Mouse (Mus musculus): ENCODE measurements at regions not wholly inside any gene's neighbourhood (a gene's known extent, or its start where the extent isn't known, plus 50 kb on each side); places are given as distances from the start of the nearest gene placed in this dataset.

DNA sequence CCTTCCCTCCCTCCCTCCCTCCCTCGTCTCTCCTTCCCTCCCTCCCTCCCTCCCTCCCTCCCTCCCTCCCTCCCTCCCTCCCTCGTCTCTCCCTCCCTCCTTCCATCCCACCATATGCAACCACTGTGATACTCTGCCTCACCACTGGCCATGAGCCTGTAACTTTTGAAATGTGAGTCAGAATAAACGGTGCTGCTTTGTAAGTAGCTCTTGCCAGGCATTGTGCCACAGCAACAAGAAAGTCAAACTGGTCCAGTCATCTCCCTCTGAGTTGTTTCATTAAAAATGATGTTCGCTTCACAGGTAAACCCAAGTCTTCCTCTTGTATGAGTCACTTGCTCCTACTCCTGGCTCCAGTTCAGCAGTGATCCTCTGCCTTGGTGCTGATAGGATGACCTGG, 85.1 kb upstream of the Otud4 start:
- Histone ChIP-seq H3K36me3 (ENCODE audit: control insufficient read depth, insufficient read depth) (no peaks in the 10 kb centered on the region), H3K4me3 (ENCODE audit: low read depth, low read length) (no peak overlapping the region), H3K4me1 (replicated peaks; ENCODE audit: control insufficient read depth, insufficient read depth, low read length) (no peaks in the 10 kb centered on the region), H3K27me3 (replicated peaks; ENCODE audit: control insufficient read depth, insufficient read depth, low read length) (no peaks in the 10 kb centered on the region), H3K9me3 (ENCODE audit: control insufficient read depth) (no peaks in the 10 kb centered on the region), H3K9ac (ENCODE audit: low read depth, low read length) (no peak overlapping the region), H3K4me2 (replicated peaks; ENCODE audit: low read depth) (no peak overlapping the region), H3K27ac (ENCODE audit: low read depth, low read length) (no peak overlapping the region)
- 81% methylated on average over 2 of the region's 4 CpGs for WGBS
- no peak for ATAC-seq
- TF ChIP-seq CTCF (IDR thresholded peaks at IDR 0.05; ENCODE audit: low read depth), result no peak

DNA sequence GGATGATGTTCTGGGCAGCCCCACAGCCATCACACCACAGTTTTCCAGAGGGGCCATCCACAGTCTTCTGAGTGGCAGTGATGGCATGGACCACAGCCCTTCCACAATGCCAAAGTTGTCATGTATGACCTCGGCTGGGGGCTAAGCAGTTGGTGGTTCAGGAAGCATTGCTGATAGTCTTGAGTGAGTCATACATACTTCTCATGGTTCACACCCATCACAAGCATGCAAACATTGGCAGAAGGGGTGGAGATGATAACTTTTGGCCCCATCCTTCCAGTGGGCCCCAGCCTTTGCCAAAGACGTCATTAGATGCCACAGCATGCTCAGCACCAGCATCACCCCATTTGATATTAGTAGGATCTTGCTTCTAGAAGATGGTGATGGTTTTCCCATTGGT, 89.3 kb upstream of the Otud4 start:
- H3K27me3 ChIP-seq (replicated peaks; ENCODE audit: control insufficient read depth, insufficient read depth, low read length), result no peaks in the 10 kb centered on the region
- WGBS, result 58% methylated on average over 2 of the region's 2 CpGs

DNA sequence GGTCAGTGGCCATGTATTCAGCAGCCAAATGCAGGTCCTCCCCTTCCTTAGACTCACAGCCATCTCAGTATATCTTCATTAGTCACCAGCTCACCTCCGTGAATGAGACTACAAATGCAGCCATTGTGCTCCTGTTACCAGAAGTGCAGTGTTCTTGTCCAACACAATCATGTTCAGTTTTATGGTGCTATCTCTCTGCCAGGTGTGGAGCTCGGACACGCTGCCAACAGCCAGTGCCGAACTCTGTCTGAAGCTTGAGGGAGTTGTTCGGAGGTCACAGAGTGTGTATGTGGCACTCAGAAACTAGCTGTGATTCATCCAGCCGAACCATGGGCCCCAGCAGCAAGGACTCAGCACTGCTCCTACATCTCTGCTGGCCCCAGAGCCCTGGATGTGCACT, 91.3 kb upstream of the Otud4 start:
- no peak overlapping the region for H3K4me2 ChIP-seq (replicated peaks; ENCODE audit: low read depth)
- H3K9me3 ChIP-seq (ENCODE audit: control insufficient read depth), result no peaks in the 10 kb centered on the region
- no peaks in the 10 kb centered on the region for H3K4me1 ChIP-seq (replicated peaks; ENCODE audit: control insufficient read depth, insufficient read depth, low read length)
- ATAC-seq, result no peak; the same call in 1 of the 2 replicates
- no peak overlapping the region for H3K9ac ChIP-seq (ENCODE audit: low read depth, low read length)
- no peak overlapping the region for H3K27ac ChIP-seq (ENCODE audit: low read depth, low read length)
- H3K4me3 ChIP-seq (ENCODE audit: low read depth, low read length), result no peak overlapping the region
- WGBS, result 62% methylated on average over 6 of the region's 6 CpGs
- H3K27me3 ChIP-seq (replicated peaks; ENCODE audit: control insufficient read depth, insufficient read depth, low read length), result no peaks in the 10 kb centered on the region
- TF ChIP-seq CTCF (IDR thresholded peaks at IDR 0.05; ENCODE audit: low read depth), result no peak
- H3K36me3 ChIP-seq (ENCODE audit: control insufficient read depth, insufficient read depth), result no peaks in the 10 kb centered on the region

More for the DNA sequence above, 89.3 kb upstream of the Otud4 start:
- H3K4me3 ChIP-seq (ENCODE audit: low read depth, low read length), result no peak overlapping the region
- H3K9me3 ChIP-seq (ENCODE audit: control insufficient read depth), result no peaks in the 10 kb centered on the region
- TF ChIP-seq CTCF (IDR thresholded peaks at IDR 0.05; ENCODE audit: low read depth), result no peak
- H3K36me3 ChIP-seq (ENCODE audit: control insufficient read depth, insufficient read depth), result no peaks in the 10 kb centered on the region
- no peaks in the 10 kb centered on the region for H3K4me1 ChIP-seq (replicated peaks; ENCODE audit: control insufficient read depth, insufficient read depth, low read length)
- no peak overlapping the region for H3K4me2 ChIP-seq (replicated peaks; ENCODE audit: low read depth)
- H3K9ac ChIP-seq (ENCODE audit: low read depth, low read length), result no peak overlapping the region
- no peak for ATAC-seq
- H3K27ac ChIP-seq (ENCODE audit: low read depth, low read length), result no peak overlapping the region

DNA sequence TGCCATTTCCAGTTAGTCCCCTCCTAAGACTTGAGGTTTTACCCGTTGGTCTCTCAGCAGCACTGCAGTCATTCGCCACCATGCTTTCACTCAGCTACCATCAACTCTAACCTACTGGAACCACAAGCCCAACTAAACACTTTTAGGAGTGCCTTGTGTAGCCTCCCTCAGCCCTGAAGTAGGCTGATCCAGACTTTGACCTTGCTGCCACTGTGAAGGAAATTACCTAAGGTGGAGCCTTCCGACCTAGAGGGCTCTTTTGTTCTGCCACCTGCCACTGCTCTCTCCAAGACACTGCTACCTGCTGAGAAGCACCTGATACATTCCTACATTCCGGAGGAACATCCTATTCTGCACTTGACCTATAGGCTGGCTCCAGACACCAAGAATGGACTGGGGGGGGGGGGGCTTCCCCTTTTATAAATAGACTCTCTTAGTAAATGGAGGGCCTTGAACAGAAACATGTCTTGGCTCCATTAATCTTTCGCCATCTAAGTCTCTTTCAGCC, 93.5 kb upstream of the Otud4 start:
- TF ChIP-seq CTCF (IDR thresholded peaks at IDR 0.05; ENCODE audit: low read depth), result no peak
- no peaks in the 10 kb centered on the region for H3K36me3 ChIP-seq (ENCODE audit: control insufficient read depth, insufficient read depth)
- no peaks in the 10 kb centered on the region for H3K27me3 ChIP-seq (replicated peaks; ENCODE audit: control insufficient read depth, insufficient read depth, low read length)
- ATAC-seq, result no peak
- no peak overlapping the region for H3K4me2 ChIP-seq (replicated peaks; ENCODE audit: low read depth)
- no peak overlapping the region for H3K4me3 ChIP-seq (ENCODE audit: low read depth, low read length)
- H3K27ac ChIP-seq (ENCODE audit: low read depth, low read length), result no peak overlapping the region
- H3K4me1 ChIP-seq (replicated peaks; ENCODE audit: control insufficient read depth, insufficient read depth, low read length), result no peaks in the 10 kb centered on the region
- WGBS, result 80% methylated on average over 5 of the region's 5 CpGs
- no peak overlapping the region for H3K9ac ChIP-seq (ENCODE audit: low read depth, low read length)
- no peaks in the 10 kb centered on the region for H3K9me3 ChIP-seq (ENCODE audit: control insufficient read depth)

DNA sequence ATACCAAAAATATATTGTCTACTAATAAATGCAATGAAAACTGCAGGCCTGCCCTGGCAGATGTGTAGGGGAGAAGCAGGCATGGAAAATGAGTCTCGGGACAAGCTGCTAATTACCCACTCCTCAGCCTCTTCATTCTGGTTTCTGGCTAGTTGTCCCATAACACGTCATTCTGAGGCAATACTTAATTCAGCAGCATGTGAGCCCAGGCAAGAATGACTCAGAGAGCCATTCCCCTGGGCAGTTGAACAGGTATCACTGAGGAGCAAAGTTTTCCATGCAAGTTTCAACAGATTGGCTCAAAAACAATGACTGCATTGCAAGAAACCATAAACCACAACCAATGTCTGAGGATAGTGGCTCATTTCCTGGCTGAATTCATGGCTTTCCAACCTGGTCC, 97.0 kb upstream of the Otud4 start:
- Histone ChIP-seq H3K36me3 (ENCODE audit: control insufficient read depth, insufficient read depth) (no peaks in the 10 kb centered on the region), H3K9ac (ENCODE audit: low read depth, low read length) (no peak overlapping the region), H3K9me3 (ENCODE audit: control insufficient read depth) (no peaks in the 10 kb centered on the region), H3K4me1 (replicated peaks; ENCODE audit: control insufficient read depth, insufficient read depth, low read length) (no peaks in the 10 kb centered on the region), H3K4me2 (replicated peaks; ENCODE audit: low read depth) (no peak overlapping the region), H3K27ac (ENCODE audit: low read depth, low read length) (no peak overlapping the region), H3K4me3 (ENCODE audit: low read depth, low read length) (no peak overlapping the region), H3K27me3 (replicated peaks; ENCODE audit: control insufficient read depth, insufficient read depth, low read length) (no peaks in the 10 kb centered on the region)
- no peak for ATAC-seq
- WGBS, result 70% methylated on average over 2 of the region's 2 CpGs
- TF ChIP-seq CTCF (IDR thresholded peaks at IDR 0.05; ENCODE audit: low read depth), result no peak

DNA sequence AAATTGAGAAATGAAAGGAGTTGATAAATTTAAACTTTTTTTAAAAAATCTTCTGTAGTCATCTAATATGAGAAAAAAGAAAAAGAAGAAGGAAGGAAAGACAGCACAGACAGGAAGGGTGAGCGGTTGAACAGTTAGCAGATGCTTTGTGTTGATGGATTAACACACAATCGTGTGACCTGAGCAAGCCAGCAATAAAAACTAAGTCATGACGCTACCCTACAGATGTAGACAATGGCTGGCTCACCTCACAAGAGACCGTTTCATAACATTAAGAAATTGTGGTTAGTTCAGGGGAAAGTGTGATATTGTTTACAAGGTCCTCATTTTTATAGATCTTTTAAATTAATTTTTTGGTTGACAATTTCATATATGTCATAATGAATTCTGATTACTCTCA, 99.4 kb upstream of the Otud4 start:
- Histone ChIP-seq H3K4me2 (replicated peaks; ENCODE audit: low read depth) (no peak overlapping the region), H3K27ac (ENCODE audit: low read depth, low read length) (no peak overlapping the region), H3K9me3 (ENCODE audit: control insufficient read depth) (no peaks in the 10 kb centered on the region), H3K27me3 (replicated peaks; ENCODE audit: control insufficient read depth, insufficient read depth, low read length) (no peaks in the 10 kb centered on the region), H3K4me3 (ENCODE audit: low read depth, low read length) (no peak overlapping the region), H3K9ac (ENCODE audit: low read depth, low read length) (no peak overlapping the region), H3K4me1 (replicated peaks; ENCODE audit: control insufficient read depth, insufficient read depth, low read length) (no peaks in the 10 kb centered on the region), H3K36me3 (ENCODE audit: control insufficient read depth, insufficient read depth) (no peaks in the 10 kb centered on the region)
- TF ChIP-seq CTCF (IDR thresholded peaks at IDR 0.05; ENCODE audit: low read depth), result no peak
- WGBS, result 81% methylated on average over 4 of the region's 4 CpGs
- ATAC-seq, result no peak
